Comparison of ENCODE assay signal across 8 mouse cellular contexts in genomic region chr13:55510668-55511491, GRCm38 (mm10). TPM values are rescaled to one million over a fixed set of nuclear protein-coding genes. Genes with fewer than 3 reads are reported as not detected.
A peak's percentile ranks its signal among the peaks of the same experiment; 100 is the strongest.
DNase-seq lines count a peak whose midpoint lies in the region; ATAC-seq and TF ChIP-seq lines count a peak whose summit lies in the region.

No protein-coding gene starts in this region.

- peak overlapping the region; percentile 91 for H3K4me2 ChIP-seq in lung, embryonic 14.5 days

- no peaks in the 10 kb centered on the region for H3K9me3 ChIP-seq in lung, embryonic 14.5 days (ENCODE audit: low read depth, low read length)

- CTCF ChIA-PET in Patski (lab: Charles Lee), result interaction anchor here (1.1 to 1.3 kb wide), 2 partner anchors 18 to 23 kb away, joined by 3 read pairs; no protein-coding TSS in a partner anchor

- H3K4me3 ChIP-seq in lung, embryonic 14.5 days (ENCODE audit: low read depth, low read length), result peak overlapping the region; percentile 77

- WGBS in lung, embryonic 14.5 days, result 4% methylated on average over 6 of the region's 6 CpGs

- peaks cover 3% of the 10 kb centered on the region for H3K27me3 ChIP-seq in Patski
- no peaks in the 10 kb centered on the region for H3K27me3 ChIP-seq in lung, embryonic 14.5 days (ENCODE audit: insufficient read depth, low read length)

- H3K9ac ChIP-seq in lung, embryonic 14.5 days, result peak overlapping the region; percentile 10; the same call in 1 of the 2 replicates

- peak; percentile 96 for DNase-seq in Patski (ENCODE audit: low read depth, low spot score)
- peak; percentile 79 for DNase-seq in embryo, embryonic 10 days (ENCODE audit: low spot score)
- peak; percentile 99 for DNase-seq in heart, adult 11 months
- DNase-seq in kidney, adult 11 months, result peak; percentile 63
- peak; percentile 96 for DNase-seq in lung, embryonic 14.5 days
- DNase-seq in ovary, postnatal 14 days (ENCODE audit: low spot score), result peak; percentile 71
- no peak for DNase-seq in layer of hippocampus, adult 9-10 months (ENCODE audit: low spot score)
- DNase-seq in layer of hippocampus, adult 9-11 months, result no peak

- peak; percentile 55 for ATAC-seq in Patski
- peak; percentile 81 for ATAC-seq in lung, embryonic 14.5 days (ENCODE audit: insufficient read depth)

- TF ChIP-seq CTCF in Patski (IDR thresholded peaks at IDR 0.05), result no peak
- peak; percentile 43 for TF ChIP-seq CTCF in lung, embryonic 14.5 days (IDR thresholded peaks at IDR 0.05; ENCODE audit: low read depth)

- H3K36me3 ChIP-seq in lung, embryonic 14.5 days (ENCODE audit: insufficient read depth), result peaks cover 52% of the 10 kb centered on the region

- in situ Hi-C loops in Patski (cut with MboI; ENCODE audit: low pct_unique_long_range_greater_than_20kb), result loop anchor here (5.0 kb wide), 1 partner anchor 34 kb away; no protein-coding TSS in a partner anchor

- peaks cover 21% of the 10 kb centered on the region for H3K4me1 ChIP-seq in lung, embryonic 14.5 days (ENCODE audit: insufficient read depth)

- peak overlapping the region; percentile 88 for H3K27ac ChIP-seq in lung, embryonic 14.5 days (ENCODE audit: low read depth)

- POLR2A ChIA-PET in Patski (lab: Charles Lee), result interaction anchor here (0.5 to 2.0 kb wide), 5 partner anchors 8 to 33 kb away, joined by 3 to 6 read pairs (median 3); no protein-coding TSS in a partner anchor

RNA-seq across cellular contexts. Expression of gene Pdlim7, which starts 2.6 kb away (rescaled TPM):
- polyA plus RNA-seq in Patski (2021), result 129 TPM
- polyA plus RNA-seq in lung, embryonic 14.5 days (2014; fragmentation: Nextera tagmentation; extraction: Ambion mirVana), result 185 and 199 TPM in 2 replicates

RNA-seq across cellular contexts. Expression of gene Dok3, which starts 18.2 kb away (rescaled TPM):
- polyA plus RNA-seq in Patski (2021), result 1.5 TPM
- polyA plus RNA-seq in lung, embryonic 14.5 days (2014; fragmentation: Nextera tagmentation; extraction: Ambion mirVana), result 2.0 and 2.6 TPM in 2 replicates

RNA-seq across cellular contexts. Expression of gene Dbn1, which starts 23.0 kb away (rescaled TPM):
- polyA plus RNA-seq in Patski (2021), result 158 TPM
- polyA plus RNA-seq in lung, embryonic 14.5 days (2014; fragmentation: Nextera tagmentation; extraction: Ambion mirVana), result 135 and 153 TPM in 2 replicates

RNA-seq across cellular contexts. Expression of gene Ddx41, which starts 25.6 kb away (rescaled TPM):
- 73.0 TPM for polyA plus RNA-seq in Patski (2021)
- 74.8 and 75.5 TPM in 2 replicates for polyA plus RNA-seq in lung, embryonic 14.5 days (2014; fragmentation: Nextera tagmentation; extraction: Ambion mirVana)

RNA-seq across cellular contexts. Expression of gene Prr7, which starts 46.8 kb away (rescaled TPM):
- 11.7 TPM for polyA plus RNA-seq in Patski (2021)
- 0.46 and 0.53 TPM in 2 replicates for polyA plus RNA-seq in lung, embryonic 14.5 days (2014; fragmentation: Nextera tagmentation; extraction: Ambion mirVana)

Comparison
In these comparisons a context has a peak if more than half of its experiments do, and no peak if none do; other contexts are left out.
1. DNase-seq: peak in Patski (single experiment), embryo, embryonic 10 days (single experiment), heart, adult 11 months (single experiment), kidney, adult 11 months (single experiment), lung, embryonic 14.5 days (single experiment) and ovary, postnatal 14 days (single experiment); none in layer of hippocampus, adult 9-10 months (single experiment) and layer of hippocampus, adult 9-11 months (single experiment).